Mouse (Mus musculus): Measurements from ENCODE around the gene Slc22a16. TPM values are rescaled to one million over a fixed set of nuclear protein-coding genes. Genes with fewer than 3 reads are reported as not detected.

The Slc22a16 gene
- total and polyA plus RNA-seq, 3 experiments, result not detected

GRCm38 (mm10) chr10:40630961-40631360 lies 60.8 kb downstream of the Slc22a16 start:
- H3K27me3 ChIP-seq (ENCODE audit: control insufficient read depth in 1 of 2, insufficient read depth in 2 of 2, low read length in 2 of 2), result peaks cover 0 to 1% of the 10 kb centered on the region in 2 experiments; a peak in 1 of 4 replicates
- no peak overlapping the region for H3K4me3 ChIP-seq (ENCODE audit: control insufficient read depth in 1 of 2, insufficient read depth in 1 of 2, low read depth in 2 of 2, low read length in 2 of 2)
- no peak overlapping the region for H3K9ac ChIP-seq (ENCODE audit: control insufficient read depth, low read depth, low read length, poor library complexity, severe bottlenecking)
- H3K9me3 ChIP-seq (replicated peaks; ENCODE audit: insufficient read depth, low read length), result no peaks in the 10 kb centered on the region
- H3K4me1 ChIP-seq (ENCODE audit: control insufficient read depth in 1 of 2, insufficient read depth in 2 of 2, low read length in 2 of 2), result no peaks in the 10 kb centered on the region
- DNase-seq (ENCODE audit: low read depth, low spot score), result no peak
- H3K36me3 ChIP-seq (ENCODE audit: control insufficient read depth in 1 of 2, insufficient read depth in 2 of 2, low read length in 2 of 2), result no peaks in the 10 kb centered on the region
- no peaks in the 10 kb centered on the region for H3K79me2 ChIP-seq (ENCODE audit: control insufficient read depth, insufficient read depth, low read length, poor library complexity)
- no peak overlapping the region for H3K27ac ChIP-seq (ENCODE audit: control insufficient read depth, low read depth, low read length)
- TF ChIP-seq POLR2AphosphoS2 (IDR thresholded peaks at IDR 0.05; ENCODE audit: low read length), result no peak
- TF ChIP-seq ZMIZ1 (IDR thresholded peaks at IDR 0.05; ENCODE audit: low read depth, low read length), result no peak
- no peak for TF ChIP-seq SMC3 (IDR thresholded peaks at IDR 0.05; ENCODE audit: low read depth, low read length)
- TF ChIP-seq EP300 (IDR thresholded peaks at IDR 0.05; ENCODE audit: low read depth in 1 of 2, low read length in 2 of 2), result no peak
- TF ChIP-seq MAFK (IDR thresholded peaks at IDR 0.05; ENCODE audit: borderline replicate concordance, low read depth, low read length), result no peak
- no peak for TF ChIP-seq ZC3H11A (IDR thresholded peaks at IDR 0.05; ENCODE audit: low read depth, low read length)
- TF ChIP-seq MAZ (IDR thresholded peaks at IDR 0.05; ENCODE audit: low read depth, low read length), result no peak
- TF ChIP-seq GABPA (IDR thresholded peaks at IDR 0.05; ENCODE audit: low read depth, low read length), result no peak
- no peak for TF ChIP-seq JUND (IDR thresholded peaks at IDR 0.05; ENCODE audit: low read depth, low read length)
- TF ChIP-seq CHD2 (IDR thresholded peaks at IDR 0.05; ENCODE audit: low read length), result no peak
- no peak for TF ChIP-seq ETS1 (IDR thresholded peaks at IDR 0.05; ENCODE audit: low read depth, low read length)
- no peak for TF ChIP-seq HCFC1 (IDR thresholded peaks at IDR 0.05; ENCODE audit: low read depth, low read length)
- TF ChIP-seq NRF1 (IDR thresholded peaks at IDR 0.05; ENCODE audit: insufficient read depth, low read depth, low read length, poor library complexity, severe bottlenecking), result no peak

DNA sequence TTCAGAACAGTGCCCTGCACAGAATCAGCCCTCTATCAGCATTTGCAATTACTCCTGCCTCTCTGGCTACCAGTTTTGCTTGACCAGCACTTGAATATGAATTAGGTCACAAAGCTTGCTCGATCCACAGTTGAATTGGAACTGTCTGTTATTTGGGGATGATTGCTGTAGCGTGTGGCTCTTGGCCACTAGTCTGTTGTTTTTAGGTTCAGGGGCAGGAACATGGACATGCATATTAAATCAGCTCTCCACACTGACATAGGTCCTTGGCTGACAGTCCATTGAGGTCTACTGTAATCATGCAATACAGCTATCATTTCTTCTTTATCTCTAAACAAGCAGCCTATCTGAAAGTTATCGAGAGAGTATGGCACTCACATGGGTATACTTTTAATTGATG lies 62.0 kb downstream of the Slc22a16 start:
- Histone ChIP-seq H3K36me3 (ENCODE audit: control insufficient read depth in 1 of 2, insufficient read depth in 2 of 2, low read length in 2 of 2) (no peaks in the 10 kb centered on the region), H3K79me2 (ENCODE audit: control insufficient read depth, insufficient read depth, low read length, poor library complexity) (no peaks in the 10 kb centered on the region), H3K27ac (ENCODE audit: control insufficient read depth, low read depth, low read length) (no peak overlapping the region), H3K4me1 (ENCODE audit: control insufficient read depth in 1 of 2, insufficient read depth in 2 of 2, low read length in 2 of 2) (no peaks in the 10 kb centered on the region), H3K9ac (ENCODE audit: control insufficient read depth, low read depth, low read length, poor library complexity, severe bottlenecking) (no peak overlapping the region), H3K4me3 (ENCODE audit: control insufficient read depth in 1 of 2, insufficient read depth in 1 of 2, low read depth in 2 of 2, low read length in 2 of 2) (no peak overlapping the region), H3K9me3 (replicated peaks; ENCODE audit: insufficient read depth, low read length) (no peaks in the 10 kb centered on the region), H3K27me3 (ENCODE audit: control insufficient read depth in 1 of 2, insufficient read depth in 2 of 2, low read length in 2 of 2) (peaks cover 0 to 1% of the 10 kb centered on the region in 2 experiments; a peak in 2 of 4 replicates)
- DNase-seq (ENCODE audit: low read depth, low spot score), result no peak
- TF ChIP-seq CHD1 (IDR thresholded peaks at IDR 0.05; ENCODE audit: low read depth, low read length) (no peak), HCFC1 (IDR thresholded peaks at IDR 0.05; ENCODE audit: low read depth, low read length) (no peak), NRF1 (IDR thresholded peaks at IDR 0.05; ENCODE audit: insufficient read depth, low read depth, low read length, poor library complexity, severe bottlenecking) (no peak), TBP (IDR thresholded peaks at IDR 0.05; ENCODE audit: low read depth, low read length) (no peak), RCOR1 (IDR thresholded peaks at IDR 0.05; ENCODE audit: low read depth, low read length) (no peak), ZMIZ1 (IDR thresholded peaks at IDR 0.05; ENCODE audit: low read depth, low read length) (no peak), POLR2AphosphoS5 (IDR thresholded peaks at IDR 0.05; ENCODE audit: borderline replicate concordance, low read depth, low read length) (no peak), ETS1 (IDR thresholded peaks at IDR 0.05; ENCODE audit: low read depth, low read length) (no peak), MYC (IDR thresholded peaks at IDR 0.05; ENCODE audit: low read depth, low read length) (no peak), POLR2AphosphoS2 (IDR thresholded peaks at IDR 0.05; ENCODE audit: low read length) (no peak), E2F4 (IDR thresholded peaks at IDR 0.05; ENCODE audit: borderline replicate concordance, low read depth, low read length) (no peak), ZKSCAN1 (IDR thresholded peaks at IDR 0.05; ENCODE audit: low read depth, low read length) (no peak), USF1 (IDR thresholded peaks at IDR 0.05; ENCODE audit: low read depth, low read length) (no peak), MAZ (IDR thresholded peaks at IDR 0.05; ENCODE audit: low read depth, low read length) (no peak), GABPA (IDR thresholded peaks at IDR 0.05; ENCODE audit: low read depth, low read length) (no peak), POLR2A (IDR thresholded peaks at IDR 0.05; ENCODE audit: control insufficient read depth in 1 of 2, insufficient read depth in 1 of 2, low read depth in 1 of 2, low read length in 2 of 2, poor library complexity in 1 of 2) (no peak)

All from MEL (cell line).